Mouse (Mus musculus): ENCODE data around the gene Aph1b. TPM values are rescaled to one million over a fixed set of nuclear protein-coding genes. Genes with fewer than 3 reads are reported as not detected.

The Aph1b gene
- polyA plus RNA-seq, 1 experiment from 2014 or later = 2.1 TPM

GRCm38 (mm10) chr9:66760991-66761390 lies 34.3 kb downstream of the Aph1b start:
- Histone ChIP-seq H3K9ac (replicated peaks) (no peak overlapping the region), H3K27ac (ENCODE audit: low read depth) (no peak overlapping the region), H3K9me3 (ENCODE audit: low read length) (no peaks in the 10 kb centered on the region), H3K36me3 (replicated peaks; ENCODE audit: insufficient read depth, low read length) (no peaks in the 10 kb centered on the region), H3K4me3 (ENCODE audit: low read depth, low read length) (no peak overlapping the region), H3K27me3 (ENCODE audit: insufficient read depth, low read length) (no peaks in the 10 kb centered on the region), H3K4me1 (ENCODE audit: insufficient read depth) (no peaks in the 10 kb centered on the region), H3K4me2 (ENCODE audit: low read depth, low read length) (no peak overlapping the region)
- DNase-seq (no peak), ATAC-seq (no peak)
- WGBS (ENCODE audit: insufficient replicate concordance) = 43% methylated on average over 1 of the region's 1 CpGs
- TF ChIP-seq EP300 (IDR thresholded peaks at IDR 0.05; ENCODE audit: low read depth) (no peak), CTCF (IDR thresholded peaks at IDR 0.05; ENCODE audit: low read depth) (no peak)

GRCm38 (mm10) chr9:66752849-66753248 lies 42.4 kb downstream of the Aph1b start:
- ATAC-seq (no peak), DNase-seq (no peak)
- no peak overlapping the region for H3K4me3 ChIP-seq (ENCODE audit: low read depth, low read length)
- 72% methylated on average over 6 of the region's 6 CpGs for WGBS (ENCODE audit: insufficient replicate concordance)
- H3K9ac ChIP-seq (replicated peaks) = no peak overlapping the region
- H3K4me2 ChIP-seq (ENCODE audit: low read depth, low read length) = no peak overlapping the region
- H3K27me3 ChIP-seq (ENCODE audit: insufficient read depth, low read length) = no peaks in the 10 kb centered on the region
- H3K4me1 ChIP-seq (ENCODE audit: insufficient read depth) = no peaks in the 10 kb centered on the region
- H3K36me3 ChIP-seq (replicated peaks; ENCODE audit: insufficient read depth, low read length) = no peaks in the 10 kb centered on the region
- no peak for TF ChIP-seq CTCF (IDR thresholded peaks at IDR 0.05; ENCODE audit: low read depth)
- no peak for TF ChIP-seq EP300 (IDR thresholded peaks at IDR 0.05; ENCODE audit: low read depth)
- no peak overlapping the region for H3K27ac ChIP-seq (ENCODE audit: low read depth)
- H3K9me3 ChIP-seq (ENCODE audit: low read length) = no peaks in the 10 kb centered on the region

- ATAC-seq (no peak), DNase-seq (no peak)
- no peak overlapping the region for H3K4me3 ChIP-seq (ENCODE audit: low read depth, low read length)
- WGBS (ENCODE audit: insufficient replicate concordance) = 80% methylated on average over 15 of the region's 15 CpGs
- no peaks in the 10 kb centered on the region for H3K9me3 ChIP-seq (ENCODE audit: low read length)
- no peaks in the 10 kb centered on the region for H3K27me3 ChIP-seq (ENCODE audit: insufficient read depth, low read length)
- H3K27ac ChIP-seq (ENCODE audit: low read depth) = no peak overlapping the region
- no peaks in the 10 kb centered on the region for H3K4me1 ChIP-seq (ENCODE audit: insufficient read depth)
- H3K9ac ChIP-seq (replicated peaks) = no peak overlapping the region
- TF ChIP-seq CTCF (IDR thresholded peaks at IDR 0.05; ENCODE audit: low read depth) = no peak
- no peak for TF ChIP-seq EP300 (IDR thresholded peaks at IDR 0.05; ENCODE audit: low read depth)
- H3K36me3 ChIP-seq (replicated peaks; ENCODE audit: insufficient read depth, low read length) = no peaks in the 10 kb centered on the region
- H3K4me2 ChIP-seq (ENCODE audit: low read depth, low read length) = no peak overlapping the region
Observed at GRCm38 (mm10) chr9:66748390-66748789, 46.9 kb downstream of the Aph1b start.

- Histone ChIP-seq H3K27ac (ENCODE audit: low read depth) (no peak overlapping the region), H3K4me2 (ENCODE audit: low read depth, low read length) (no peak overlapping the region), H3K27me3 (ENCODE audit: insufficient read depth, low read length) (no peaks in the 10 kb centered on the region), H3K9ac (replicated peaks) (no peak overlapping the region), H3K9me3 (ENCODE audit: low read length) (no peaks in the 10 kb centered on the region), H3K4me1 (ENCODE audit: insufficient read depth) (no peaks in the 10 kb centered on the region), H3K4me3 (ENCODE audit: low read depth, low read length) (no peak overlapping the region), H3K36me3 (replicated peaks; ENCODE audit: insufficient read depth, low read length) (no peaks in the 10 kb centered on the region)
- DNase-seq (no peak), ATAC-seq (no peak)
- TF ChIP-seq CTCF (IDR thresholded peaks at IDR 0.05; ENCODE audit: low read depth) (no peak), EP300 (IDR thresholded peaks at IDR 0.05; ENCODE audit: low read depth) (no peak)
- 67% methylated on average over 2 of the region's 2 CpGs for WGBS (ENCODE audit: insufficient replicate concordance)
Observed at GRCm38 (mm10) chr9:66744531-66744930, 50.8 kb downstream of the Aph1b start.

- no peak for TF ChIP-seq EP300 (IDR thresholded peaks at IDR 0.05; ENCODE audit: low read depth)
- no peak for TF ChIP-seq CTCF (IDR thresholded peaks at IDR 0.05; ENCODE audit: low read depth)
- DNase-seq = no peak
- WGBS (ENCODE audit: insufficient replicate concordance) = 75% methylated on average over 7 of the region's 7 CpGs
- H3K4me3 ChIP-seq (ENCODE audit: low read depth, low read length) = no peak overlapping the region
- no peak overlapping the region for H3K4me2 ChIP-seq (ENCODE audit: low read depth, low read length)
- no peak overlapping the region for H3K27ac ChIP-seq (ENCODE audit: low read depth)
- 0 out of 2 replicates have a peak, but pooled peaks cover 3% of the 10 kb centered on the region for H3K4me1 ChIP-seq (ENCODE audit: insufficient read depth)
- no peaks in the 10 kb centered on the region for H3K27me3 ChIP-seq (ENCODE audit: insufficient read depth, low read length)
- H3K9ac ChIP-seq (replicated peaks) = no peak overlapping the region
- no peak for ATAC-seq
- H3K9me3 ChIP-seq (ENCODE audit: low read length) = no peaks in the 10 kb centered on the region
- H3K36me3 ChIP-seq (replicated peaks; ENCODE audit: insufficient read depth, low read length) = no peaks in the 10 kb centered on the region
Observed at GRCm38 (mm10) chr9:66739516-66739915, 55.8 kb downstream of the Aph1b start.

GRCm38 (mm10) chr9:66736551-66736950 lies 58.7 kb downstream of the Aph1b start:
- 0 out of 2 replicates have a peak, but pooled peaks cover 9% of the 10 kb centered on the region for H3K4me1 ChIP-seq (ENCODE audit: insufficient read depth)
- no peaks in the 10 kb centered on the region for H3K36me3 ChIP-seq (replicated peaks; ENCODE audit: insufficient read depth, low read length)
- H3K4me2 ChIP-seq (ENCODE audit: low read depth, low read length) = no peak overlapping the region
- DNase-seq (no peak), ATAC-seq (no peak)
- H3K27me3 ChIP-seq (ENCODE audit: insufficient read depth, low read length) = no peaks in the 10 kb centered on the region
- H3K4me3 ChIP-seq (ENCODE audit: low read depth, low read length) = no peak overlapping the region
- no peak overlapping the region for H3K9ac ChIP-seq (replicated peaks)
- no peak overlapping the region for H3K27ac ChIP-seq (ENCODE audit: low read depth)
- TF ChIP-seq CTCF (IDR thresholded peaks at IDR 0.05; ENCODE audit: low read depth) = no peak
- no peak for TF ChIP-seq EP300 (IDR thresholded peaks at IDR 0.05; ENCODE audit: low read depth)
- WGBS (ENCODE audit: insufficient replicate concordance) = 70% methylated on average over 2 of the region's 2 CpGs
- no peaks in the 10 kb centered on the region for H3K9me3 ChIP-seq (ENCODE audit: low read length)

GRCm38 (mm10) chr9:66736016-66736415 lies 59.3 kb downstream of the Aph1b start:
- 0 out of 2 replicates have a peak, but pooled peaks cover 9% of the 10 kb centered on the region for H3K4me1 ChIP-seq (ENCODE audit: insufficient read depth)
- 74% methylated on average over 3 of the region's 3 CpGs for WGBS (ENCODE audit: insufficient replicate concordance)
- no peak overlapping the region for H3K4me3 ChIP-seq (ENCODE audit: low read depth, low read length)
- H3K27ac ChIP-seq (ENCODE audit: low read depth) = no peak overlapping the region
- no peak for ATAC-seq
- no peak overlapping the region for H3K4me2 ChIP-seq (ENCODE audit: low read depth, low read length)
- no peaks in the 10 kb centered on the region for H3K27me3 ChIP-seq (ENCODE audit: insufficient read depth, low read length)
- TF ChIP-seq EP300 (IDR thresholded peaks at IDR 0.05; ENCODE audit: low read depth) (no peak), CTCF (IDR thresholded peaks at IDR 0.05; ENCODE audit: low read depth) (no peak)
- DNase-seq = no peak
- H3K9me3 ChIP-seq (ENCODE audit: low read length) = no peaks in the 10 kb centered on the region
- H3K9ac ChIP-seq (replicated peaks) = no peak overlapping the region
- no peaks in the 10 kb centered on the region for H3K36me3 ChIP-seq (replicated peaks; ENCODE audit: insufficient read depth, low read length)
